Mouse (Mus musculus): ENCODE results near the gene Serinc3.
"Not testable (repeated sequence)": the region's sequence is repeated elsewhere in the genome, so short reads cannot be mapped to it uniquely, and the experiment has no call there.

Gene Serinc3

GRCm38 (mm10) chr2:163631223-163631622, 13.7 kb downstream of the Serinc3 start:
- in situ Hi-C loops (cut with MboI, MseI) = no loop called here

GRCm38 (mm10) chr2:163621401-163621800, 23.5 kb downstream of the Serinc3 start:
- in situ Hi-C loops (cut with MboI, MseI) = not testable (repeated sequence)

DNA sequence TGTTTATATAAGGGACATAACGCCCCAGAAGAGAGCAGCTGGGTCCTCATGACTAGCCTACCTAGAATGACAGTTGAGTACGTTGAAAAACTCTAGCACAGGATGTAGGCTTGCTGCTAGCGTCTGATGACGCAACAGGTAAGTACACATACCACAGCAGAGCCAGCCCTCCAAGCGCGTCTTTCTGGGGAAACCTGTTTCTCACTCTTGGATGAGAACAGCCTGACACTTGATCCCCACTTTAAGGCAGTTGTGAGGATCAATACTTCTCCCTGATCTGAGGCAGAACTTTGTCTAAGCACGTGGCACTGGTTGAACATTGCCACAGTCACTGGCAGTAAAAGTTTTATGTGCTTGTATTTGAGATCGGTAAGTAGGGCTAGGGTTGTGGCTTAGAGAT, 24.5 kb downstream of the Serinc3 start:
- in situ Hi-C loops (cut with MboI, MseI) = no loop called here

DNA sequence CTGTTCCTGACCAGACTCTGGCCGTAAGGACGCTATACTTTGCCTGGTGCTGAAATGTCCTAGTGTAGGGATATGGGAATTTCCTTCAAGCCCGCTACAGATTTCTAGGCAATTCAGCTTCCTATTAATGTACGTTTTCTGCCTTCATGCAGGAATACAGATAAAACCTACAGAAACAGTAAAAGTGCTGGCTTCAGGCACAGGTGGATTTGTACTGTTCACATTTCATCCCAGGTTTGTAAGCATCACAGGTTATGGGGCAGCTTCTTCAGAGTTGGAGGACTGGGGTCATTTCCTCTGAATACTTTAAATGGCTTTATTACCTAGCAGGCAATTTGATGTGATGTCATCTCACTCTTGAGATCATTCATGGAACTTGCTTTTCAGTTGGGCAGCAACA, 27.1 kb downstream of the Serinc3 start:
- in situ Hi-C loops (cut with MboI, MseI) = no loop called here

DNA sequence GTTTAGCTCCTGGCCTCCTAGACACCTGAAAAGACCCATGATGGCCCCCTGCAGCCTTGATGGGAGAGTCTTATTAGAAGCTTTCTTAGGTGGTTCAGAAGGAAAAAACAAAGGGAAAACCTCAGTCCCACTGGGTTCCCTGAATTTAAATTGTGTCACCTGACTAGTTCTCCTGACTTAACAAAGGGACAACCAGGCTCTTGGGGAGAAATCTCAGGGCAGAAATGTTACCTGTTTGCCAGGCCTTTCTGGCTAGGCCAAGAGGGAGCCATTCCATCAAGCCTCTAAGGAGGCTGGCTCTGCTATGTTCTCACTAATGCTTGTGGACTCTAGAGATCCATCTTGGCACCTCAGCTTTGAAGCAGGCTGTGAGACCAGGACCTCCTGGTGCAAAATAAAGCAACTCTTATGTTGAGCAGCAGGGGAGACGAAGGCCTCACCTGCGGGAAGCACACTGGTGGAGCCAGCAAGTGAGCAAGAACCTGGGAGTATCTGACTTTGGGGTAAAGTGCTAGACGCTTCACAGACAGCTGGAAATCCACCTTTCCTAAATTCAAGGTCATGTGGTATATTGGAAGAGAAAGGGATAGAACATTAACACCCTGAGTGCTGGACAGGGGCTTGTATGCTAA, 27.6 kb downstream of the Serinc3 start:
- in situ Hi-C loops (cut with MboI, MseI) = no loop called here

- in situ Hi-C loops (cut with MboI, MseI) = no loop called here
These were observed 28.2 kb downstream of the Serinc3 start for GRCm38 (mm10) chr2:163616652-163617227.

- in situ Hi-C loops (cut with MboI, MseI) = no loop called here
These were observed 28.9 kb downstream of the Serinc3 start for GRCm38 (mm10) chr2:163615906-163616651.

GRCm38 (mm10) chr2:163615401-163615800, 29.5 kb downstream of the Serinc3 start:
- in situ Hi-C loops (cut with MboI, MseI) = no loop called here

DNA sequence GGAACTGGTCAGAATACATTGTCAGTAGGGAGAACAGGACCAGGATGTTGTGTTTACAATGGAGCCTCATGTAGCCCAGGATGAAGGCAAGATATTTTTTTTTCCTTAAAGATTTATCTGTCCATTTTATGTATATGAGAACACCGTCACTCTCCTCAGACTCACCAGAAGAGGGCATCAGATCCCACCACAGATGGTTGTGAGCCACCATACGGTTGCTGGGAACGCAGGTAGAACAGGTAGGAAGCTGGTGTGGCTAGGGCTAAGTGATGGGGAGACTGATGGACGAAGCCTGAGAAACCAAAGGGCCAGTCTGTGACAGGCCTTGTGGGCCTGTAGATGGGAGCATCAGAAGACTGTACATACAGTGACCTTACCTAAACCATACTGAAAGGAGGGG, 30.9 kb downstream of the Serinc3 start:
- in situ Hi-C loops (cut with MboI, MseI) = no loop called here

DNA sequence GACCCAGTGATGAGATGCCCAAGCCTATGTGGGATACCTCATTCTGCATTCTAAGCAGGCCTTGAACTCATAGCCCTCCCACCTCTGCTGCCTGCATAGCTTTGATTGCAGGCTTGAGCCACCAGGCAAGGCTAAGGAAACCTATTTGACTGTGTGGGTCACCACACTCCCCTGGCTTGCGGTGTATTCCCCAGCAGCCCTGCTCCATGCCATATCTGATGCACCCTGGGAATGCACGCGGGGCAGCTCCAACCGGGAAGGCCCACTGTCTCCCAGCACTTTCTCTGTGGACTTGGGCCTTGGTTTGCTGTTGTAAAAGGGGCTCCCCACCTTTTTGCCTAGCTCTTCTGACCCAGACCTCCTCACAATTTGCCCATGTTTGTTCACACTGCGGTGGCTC, 31.7 kb downstream of the Serinc3 start:
- in situ Hi-C loops (cut with MboI, MseI) = no loop called here

- in situ Hi-C loops (cut with MboI, MseI) = no loop called here
These were observed 33.8 kb downstream of the Serinc3 start for GRCm38 (mm10) chr2:163611176-163611575.

DNA sequence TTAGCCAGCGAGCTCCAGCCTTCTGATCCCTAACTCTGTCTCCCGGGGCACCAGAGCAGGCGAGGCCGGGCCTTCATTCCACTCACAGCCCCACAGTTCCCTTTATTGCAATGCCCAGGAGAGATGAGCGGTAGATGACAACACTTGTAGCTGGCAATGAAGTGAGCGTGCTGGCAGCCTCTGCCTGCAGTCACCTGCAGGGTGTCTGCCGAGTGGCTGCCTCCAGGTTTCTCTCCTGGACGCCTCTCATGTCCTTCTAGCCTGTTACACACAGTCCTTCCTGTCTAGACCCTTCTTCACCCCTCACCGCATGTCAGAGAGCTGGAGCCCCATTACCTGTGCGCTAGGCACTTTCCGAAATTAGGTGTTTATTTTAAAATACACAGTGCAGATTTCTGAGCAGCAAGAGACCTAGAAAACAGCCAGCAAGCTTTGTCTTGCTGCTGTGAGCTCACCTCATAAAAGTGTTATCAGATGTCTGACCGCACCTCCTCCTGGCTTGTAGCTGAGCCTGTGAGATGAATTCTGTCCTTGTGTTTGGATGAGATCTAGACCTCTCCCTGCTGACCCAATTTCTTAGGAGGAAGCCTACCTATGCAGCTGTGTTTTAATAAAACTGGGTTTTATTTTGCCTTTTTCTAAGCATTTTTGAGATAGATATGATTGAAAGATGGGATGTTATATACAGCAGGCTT, 35.5 kb downstream of the Serinc3 start:
- in situ Hi-C loops (cut with MboI, MseI) = loop anchor here (10.0 kb wide), 1 partner anchor 1295 kb away; no protein-coding TSS in a partner anchor

- in situ Hi-C loops (cut with MboI, MseI) = loop anchor here (10.0 kb wide), 1 partner anchor 1297 kb away; no protein-coding TSS in a partner anchor
These were observed 36.9 kb downstream of the Serinc3 start for GRCm38 (mm10) chr2:163608008-163608407.

DNA sequence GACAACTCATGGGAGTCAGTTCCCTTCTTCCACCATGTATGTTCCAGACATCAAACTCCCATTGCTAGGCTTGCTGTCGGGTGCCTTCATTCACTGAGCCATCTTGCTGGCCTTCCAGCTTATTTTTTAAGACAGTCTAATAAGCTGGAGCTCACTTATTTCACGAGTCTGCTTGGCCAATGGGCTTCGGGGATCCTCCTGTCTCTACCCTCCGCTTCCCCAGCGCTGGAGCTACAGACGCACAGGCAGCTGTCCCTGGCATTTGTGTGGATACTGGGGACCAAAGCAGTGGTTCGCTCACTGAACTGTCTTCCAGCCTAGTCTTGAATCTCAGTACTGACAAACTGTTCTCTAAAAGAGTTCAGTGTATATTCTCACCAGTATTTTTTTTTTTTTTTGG, 38.8 kb downstream of the Serinc3 start:
- in situ Hi-C loops (cut with MboI, MseI) = loop anchor here (10.0 kb wide), 1 partner anchor 1299 kb away; no protein-coding TSS in a partner anchor

DNA sequence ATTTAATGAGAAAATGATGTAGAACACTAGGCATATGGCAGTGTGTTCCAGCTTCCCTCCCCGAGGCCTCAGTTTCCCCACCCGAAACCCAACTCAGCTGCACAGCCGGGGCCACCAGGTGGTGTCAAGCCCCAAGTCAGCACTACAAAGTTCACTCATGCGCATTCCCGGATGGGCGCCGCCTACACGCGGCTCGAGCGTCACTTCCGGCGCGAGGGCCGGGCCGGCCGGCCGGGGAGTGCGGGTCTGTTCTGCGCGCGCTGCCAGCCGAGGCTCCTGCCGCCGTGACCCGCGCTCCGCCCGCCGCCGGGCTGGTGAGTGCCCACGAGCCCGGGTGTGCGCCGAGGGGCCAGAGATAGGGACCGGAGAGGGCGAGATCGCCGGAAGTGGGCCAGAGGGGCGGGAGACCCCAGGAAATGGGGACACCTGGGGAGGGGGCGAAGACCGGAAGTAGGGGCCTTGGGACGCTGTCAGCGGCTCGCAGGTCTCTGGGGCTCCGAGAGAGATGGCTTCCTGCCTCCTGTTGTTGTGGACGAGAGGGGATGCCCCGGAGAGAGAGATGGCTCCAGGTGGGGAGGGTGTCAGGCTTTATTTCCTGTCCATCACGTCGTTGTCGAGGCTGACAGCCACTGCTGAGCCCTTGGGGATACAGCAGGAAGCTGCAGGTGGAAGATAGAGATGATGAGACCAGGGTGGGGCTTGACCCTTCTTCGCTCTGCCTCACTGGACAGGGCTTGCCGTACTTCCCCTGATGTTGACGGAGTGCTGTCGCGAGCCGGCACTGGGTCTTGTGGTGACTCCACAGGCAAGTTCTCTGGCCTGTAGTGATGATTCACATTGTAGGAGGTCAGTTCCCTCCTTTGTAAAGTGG, 42.6 kb downstream of the Serinc3 start, which contains the start of gene Ttpal:
TSS of gene Ttpal (plus strand) at position 214 of the 871 bp plus-strand sequence.
- in situ Hi-C loops (cut with MboI, MseI) = loop anchor here (10.0 kb wide), 1 partner anchor 1302 kb away; no protein-coding TSS in a partner anchor

DNA sequence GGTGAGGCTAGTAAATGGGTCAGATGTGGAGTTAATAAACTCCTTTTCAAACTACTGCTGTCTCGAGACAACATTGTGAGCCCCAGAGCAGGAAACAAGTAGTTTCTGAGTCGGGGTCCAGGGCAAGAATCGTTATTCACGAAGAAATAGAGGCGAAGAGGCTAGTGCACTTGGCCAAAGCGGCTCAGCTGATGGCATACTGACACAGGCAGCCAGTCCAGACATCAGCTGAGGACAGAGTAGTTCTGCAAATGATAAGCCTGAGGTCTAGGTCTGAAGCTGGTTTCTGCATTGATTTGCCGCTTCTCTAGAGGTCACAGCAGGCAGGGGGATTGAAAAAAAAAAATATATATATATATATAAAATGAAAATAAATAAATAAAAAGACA, 43.2 kb downstream of the Serinc3 start:
- in situ Hi-C loops (cut with MboI, MseI) = loop anchor here (10.0 kb wide), 1 partner anchor 1303 kb away; no protein-coding TSS in a partner anchor

GRCm38 (mm10) chr2:163601066-163601465, 43.9 kb downstream of the Serinc3 start:
- in situ Hi-C loops (cut with MboI, MseI) = loop anchor here (10.0 kb wide), 1 partner anchor 1304 kb away; no protein-coding TSS in a partner anchor

- in situ Hi-C loops (cut with MboI, MseI) = loop anchor here (5.0 to 10.0 kb wide), 2 partner anchors 118 to 124 kb away; partner anchors contain the start of gene Fitm2
These were observed 45.7 kb downstream of the Serinc3 start for GRCm38 (mm10) chr2:163599226-163599625.

DNA sequence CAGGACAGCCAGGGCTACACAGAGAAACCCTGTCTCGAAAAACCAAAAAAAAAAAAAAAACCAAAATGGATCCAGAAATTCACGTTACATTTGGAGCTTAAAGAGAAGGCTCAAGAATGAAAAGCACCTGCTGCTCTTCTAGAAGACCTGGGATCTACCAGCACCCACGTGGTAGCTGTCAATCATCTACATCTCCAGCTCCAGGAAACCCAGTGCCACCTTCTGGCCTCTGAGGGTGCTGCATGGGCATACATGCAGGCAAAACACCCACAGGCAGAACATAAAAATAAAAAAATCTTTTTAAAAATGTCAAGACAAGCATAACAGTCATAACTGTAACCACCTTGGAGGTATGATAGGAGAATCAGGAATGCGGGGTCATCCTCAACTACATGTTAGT, 47.3 kb downstream of the Serinc3 start:
- in situ Hi-C loops (cut with MboI, MseI) = loop anchor here (5.0 to 10.0 kb wide), 2 partner anchors 120 to 123 kb away; partner anchors contain the start of gene Fitm2

DNA sequence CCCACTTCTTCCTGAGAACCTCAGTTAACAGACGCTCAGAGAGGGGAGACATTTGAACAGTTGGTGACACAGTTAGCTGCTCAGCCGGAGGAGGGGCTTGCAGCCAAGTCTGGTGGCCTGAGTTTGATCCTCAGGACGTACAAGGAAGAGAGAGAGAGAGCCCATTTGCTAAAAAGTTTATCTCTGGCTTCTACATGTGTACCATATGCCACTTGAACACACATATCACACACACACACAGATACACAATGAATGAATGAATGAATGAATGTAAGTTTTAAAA, 48.1 kb downstream of the Serinc3 start:
- in situ Hi-C loops (cut with MboI, MseI) = loop anchor here (5.0 to 10.0 kb wide), 2 partner anchors 120 to 122 kb away; partner anchors contain the start of gene Fitm2
